Mouse (Mus musculus): Measurements from ENCODE around the gene Cd27.

Gene Cd27

GRCm38 (mm10) chr6:125213715-125214114, 23.1 kb downstream of the Cd27 start:
- DNase-seq (ENCODE audit: low read depth, low spot score), result no peak

GRCm38 (mm10) chr6:125213129-125213528, 23.7 kb downstream of the Cd27 start:
- no peak for DNase-seq (ENCODE audit: low read depth, low spot score)

GRCm38 (mm10) chr6:125212621-125213020, 24.2 kb downstream of the Cd27 start:
- no peak for DNase-seq (ENCODE audit: low read depth, low spot score)

GRCm38 (mm10) chr6:125210436-125210835, 26.4 kb downstream of the Cd27 start:
- DNase-seq (ENCODE audit: low read depth, low spot score), result no peak

- no peak for DNase-seq (ENCODE audit: low read depth, low spot score)
Measured at GRCm38 (mm10) chr6:125197166-125197565, 39.6 kb downstream of the Cd27 start.

- DNase-seq (ENCODE audit: low read depth, low spot score), result no peak
Measured at GRCm38 (mm10) chr6:125196301-125196700, 40.5 kb downstream of the Cd27 start.

DNA sequence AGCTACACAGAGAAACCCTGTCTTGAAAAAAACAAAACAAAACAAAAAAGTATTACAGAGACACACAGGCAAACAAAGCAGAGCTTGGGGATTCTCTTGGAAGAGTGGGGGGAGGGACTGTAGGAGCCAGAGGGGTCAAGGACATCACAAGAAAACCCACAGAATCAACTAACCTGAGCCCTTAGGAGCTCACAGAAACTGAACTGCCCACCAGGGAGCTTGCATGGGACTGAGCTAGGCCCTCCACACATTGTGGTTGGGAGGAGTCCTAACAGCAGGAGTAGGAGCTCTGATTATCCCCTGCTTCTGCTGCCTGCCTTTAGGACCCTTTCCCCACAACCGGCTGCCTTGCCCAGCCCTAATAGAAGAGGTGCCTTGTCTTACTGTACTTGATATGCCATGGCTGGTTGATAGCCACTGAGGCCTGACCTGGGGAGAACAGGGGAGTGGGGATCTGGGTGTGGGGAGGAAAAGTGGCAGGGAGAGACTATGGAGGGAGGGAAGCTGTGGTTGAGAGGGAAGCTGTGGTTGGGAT, 41.2 kb downstream of the Cd27 start:
- no peak for DNase-seq (ENCODE audit: low read depth, low spot score)

- no peak for DNase-seq (ENCODE audit: low read depth, low spot score)
Measured at GRCm38 (mm10) chr6:125193390-125193789, 43.4 kb downstream of the Cd27 start.

DNA sequence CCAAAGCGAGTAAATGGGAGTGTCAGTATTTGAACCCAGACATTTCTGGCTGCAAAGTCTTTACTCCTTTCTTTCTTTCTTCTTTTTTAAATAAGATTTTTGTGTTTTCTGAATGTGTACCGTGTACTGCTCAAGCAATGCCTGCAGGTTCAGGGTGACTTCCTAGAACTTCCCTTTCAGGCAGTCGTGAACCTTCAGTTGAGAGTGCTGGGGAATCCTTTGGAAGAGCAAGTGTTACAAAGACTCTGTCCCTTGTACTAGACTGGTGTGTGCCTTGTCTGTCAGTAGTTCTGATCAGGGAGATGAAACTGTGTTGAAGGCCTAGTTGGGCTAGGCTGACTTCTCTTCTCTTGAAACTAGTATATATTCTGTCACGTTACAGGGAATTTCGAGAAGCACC, 44.0 kb downstream of the Cd27 start:
- DNase-seq (ENCODE audit: low read depth, low spot score), result no peak

GRCm38 (mm10) chr6:125192016-125192714, 44.6 kb downstream of the Cd27 start:
- DNase-seq (ENCODE audit: low read depth, low spot score), result peak; percentile 90

GRCm38 (mm10) chr6:125191332-125192015, 45.3 kb downstream of the Cd27 start, which contains the start of the genes Ncapd2 and Mrpl51:
Ncapd2 (minus strand) TSS chr6:125191701.
Mrpl51 (plus strand) TSS chr6:125191801.
- DNase-seq (ENCODE audit: low read depth, low spot score), result peak; percentile 94

- DNase-seq (ENCODE audit: low read depth, low spot score), result no peak
Measured at GRCm38 (mm10) chr6:125190816-125191215, 46.0 kb downstream of the Cd27 start.

DNA sequence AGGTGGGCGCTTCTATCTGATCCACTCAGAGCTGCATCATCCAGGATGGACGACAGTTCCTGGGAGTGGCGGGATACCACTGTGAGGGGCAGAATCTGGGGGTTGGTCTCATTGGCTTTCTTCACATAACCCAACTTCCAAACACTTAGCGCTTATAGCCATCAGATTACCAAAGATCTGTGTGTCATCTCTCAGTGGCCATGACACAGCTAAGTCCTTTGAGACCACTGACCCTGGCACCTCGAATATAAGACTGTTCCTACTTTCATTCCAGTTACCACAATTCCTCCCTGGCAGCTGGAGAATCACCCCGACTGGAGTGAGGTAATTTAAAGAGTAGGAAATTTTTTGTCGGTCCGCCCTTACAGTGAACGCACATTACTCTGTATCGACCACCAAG, 50.6 kb downstream of the Cd27 start:
- no peak for DNase-seq (ENCODE audit: low read depth, low spot score)
